7 mouse cellular contexts compared by ENCODE assay signal in the genomic region with DNA sequence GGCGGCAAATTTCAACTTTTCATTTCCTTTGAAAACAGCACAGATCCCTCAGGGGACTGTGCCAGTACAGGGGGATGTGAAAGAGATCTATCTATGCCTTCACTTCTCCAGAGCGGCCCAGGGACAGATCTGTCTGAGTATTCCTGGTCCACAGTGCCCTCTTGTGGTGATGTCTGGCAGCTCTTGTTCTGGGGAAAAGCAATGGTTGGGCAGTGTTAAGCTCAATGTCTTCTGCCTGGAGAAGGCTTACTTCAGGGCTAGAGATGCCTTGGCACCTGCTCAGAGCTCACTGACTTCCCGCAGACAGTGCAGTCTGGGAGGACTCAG. TPM values are rescaled to one million over a fixed set of nuclear protein-coding genes. Genes with fewer than 3 reads are reported as not detected.
A peak's percentile ranks its signal among the peaks of the same experiment; 100 is the strongest.
DNase-seq lines count a peak whose midpoint lies in the region; ATAC-seq lines count a peak whose summit lies in the region.

No protein-coding gene starts in this region.

- no peaks in the 10 kb centered on the region for H3K27me3 ChIP-seq in limb, embryonic 10.5 days (ENCODE audit: low read depth, poor library complexity, severe bottlenecking)
- H3K27me3 ChIP-seq in midbrain, embryonic 13.5 days, result no peaks in the 10 kb centered on the region

- DNase-seq in adrenal gland, adult 8-10 months, result peak; percentile 84
- peak; percentile 85 for DNase-seq in embryo, embryonic 9.5 days (ENCODE audit: extremely low spot score)
- peak; percentile 72 for DNase-seq in kidney, adult 11 months
- DNase-seq in limb, embryonic 10.5 days (ENCODE audit: low spot score), result peak; percentile 88
- DNase-seq in spleen, adult 12 weeks (ENCODE audit: low spot score), result peak; percentile 72

- H3K4me3 ChIP-seq in limb, embryonic 10.5 days, result no peak overlapping the region
- no peak overlapping the region for H3K4me3 ChIP-seq in midbrain, embryonic 13.5 days (replicated peaks)

- no peaks in the 10 kb centered on the region for H3K4me1 ChIP-seq in limb, embryonic 10.5 days
- no peaks in the 10 kb centered on the region for H3K4me1 ChIP-seq in midbrain, embryonic 13.5 days (replicated peaks)

- peak; percentile 95 for ATAC-seq in granulocyte monocyte progenitor cell, adult 5-6 weeks (replicated peaks; ENCODE audit: poor library complexity, severe bottlenecking)
- peak; percentile 92 for ATAC-seq in midbrain, embryonic 13.5 days

- WGBS in limb, embryonic 10.5 days, result 17% methylated on average over 3 of the region's 3 CpGs
- WGBS in midbrain, embryonic 13.5 days, result 12% methylated on average over 3 of the region's 3 CpGs

- no peak overlapping the region for H3K27ac ChIP-seq in limb, embryonic 10.5 days
- H3K27ac ChIP-seq in midbrain, embryonic 13.5 days, result no peak overlapping the region

- H3K36me3 ChIP-seq in limb, embryonic 10.5 days, result peaks cover 89% of the 10 kb centered on the region
- H3K36me3 ChIP-seq in midbrain, embryonic 13.5 days, result peaks cover 49% of the 10 kb centered on the region

- no peaks in the 10 kb centered on the region for H3K9me3 ChIP-seq in limb, embryonic 10.5 days (replicated peaks)
- no peaks in the 10 kb centered on the region for H3K9me3 ChIP-seq in midbrain, embryonic 13.5 days

- H3K9ac ChIP-seq in midbrain, embryonic 13.5 days (replicated peaks), result no peak overlapping the region

- no peak overlapping the region for H3K4me2 ChIP-seq in midbrain, embryonic 13.5 days (replicated peaks)

RNA-seq across cellular contexts. Expression of gene Rft1, which starts 17.8 kb away (rescaled TPM):
- total RNA-seq in adrenal gland, adult 8-10 months (2022), result 10 to 100 TPM; 31.0 to 39.7 (median 33.2) TPM
- total RNA-seq in granulocyte monocyte progenitor cell, adult 5-6 weeks (2014; fragmentation: Nextera tagmentation), result 16.7 and 20.4 TPM in 2 replicates
- 16.9 and 21.4 TPM in 2 replicates for total RNA-seq in granulocyte monocyte progenitor cell, adult 5-6 weeks (2017)
- 16.6 and 19.3 TPM in 2 replicates for polyA plus RNA-seq in limb, embryonic 10.5 days (2016; fragmentation: Nextera tagmentation; extraction: Ambion mirVana)
- 10.8 and 10.9 TPM in 2 replicates for polyA plus RNA-seq in midbrain, embryonic 13.5 days (2015; fragmentation: Nextera tagmentation; extraction: Ambion mirVana)

RNA-seq across cellular contexts. Expression of gene Sfmbt1, which starts 42.7 kb away (rescaled TPM):
- total RNA-seq in adrenal gland, adult 8-10 months (2022), result 10 to 100 TPM; 26.7 to 31.3 (median 30.3) TPM
- 11.7 and 13.0 TPM in 2 replicates for total RNA-seq in granulocyte monocyte progenitor cell, adult 5-6 weeks (2014; fragmentation: Nextera tagmentation)
- 8.1 and 13.5 TPM in 2 replicates for total RNA-seq in granulocyte monocyte progenitor cell, adult 5-6 weeks (2017)
- 16.5 and 17.5 TPM in 2 replicates for polyA plus RNA-seq in limb, embryonic 10.5 days (2016; fragmentation: Nextera tagmentation; extraction: Ambion mirVana)
- polyA plus RNA-seq in midbrain, embryonic 13.5 days (2015; fragmentation: Nextera tagmentation; extraction: Ambion mirVana), result 21.2 and 21.5 TPM in 2 replicates

RNA-seq across cellular contexts. Expression of gene Prkcd, which starts 45.9 kb away (rescaled TPM):
- 100 to 1,000 TPM; 118 to 213 (median 160) TPM for total RNA-seq in adrenal gland, adult 8-10 months (2022)
- total RNA-seq in granulocyte monocyte progenitor cell, adult 5-6 weeks (2014; fragmentation: Nextera tagmentation), result 158 and 179 TPM in 2 replicates
- 113 and 117 TPM in 2 replicates for total RNA-seq in granulocyte monocyte progenitor cell, adult 5-6 weeks (2017)
- 26.0 and 36.8 TPM in 2 replicates for polyA plus RNA-seq in limb, embryonic 10.5 days (2016; fragmentation: Nextera tagmentation; extraction: Ambion mirVana)
- 14.5 and 17.4 TPM in 2 replicates for polyA plus RNA-seq in midbrain, embryonic 13.5 days (2015; fragmentation: Nextera tagmentation; extraction: Ambion mirVana)
